Mouse (Mus musculus): ENCODE data around the gene Vapb. TPM values are rescaled to one million over a fixed set of nuclear protein-coding genes. Genes with fewer than 3 reads are reported as not detected.

The Vapb gene
- polyA plus RNA-seq, 1 experiment = 58.3 TPM

GRCm38 (mm10) chr2:173730444-173730966 lies 6.8 kb upstream of the Vapb start:
- peak in 1 of 2 experiments; percentile 16 for DNase-seq (ENCODE audit: extremely low spot score in 1 of 2, low spot score in 1 of 2)

- DNase-seq (ENCODE audit: extremely low spot score in 1 of 2, low spot score in 1 of 2) = no peak
Observed at GRCm38 (mm10) chr2:173734426-173734825, 2.9 kb upstream of the Vapb start.

GRCm38 (mm10) chr2:173738232-173738631 lies 921 bp downstream of the Vapb start:
- DNase-seq (ENCODE audit: extremely low spot score in 1 of 2, low spot score in 1 of 2) = no peak

GRCm38 (mm10) chr2:173739107-173739506 lies 1.8 kb downstream of the Vapb start:
- DNase-seq (ENCODE audit: extremely low spot score in 1 of 2, low spot score in 1 of 2) = no peak

- DNase-seq (ENCODE audit: extremely low spot score in 1 of 2, low spot score in 1 of 2) = no peak
Observed at GRCm38 (mm10) chr2:173742090-173742489, 4.8 kb downstream of the Vapb start.

GRCm38 (mm10) chr2:173742744-173743143 lies 5.4 kb downstream of the Vapb start:
- no peak for DNase-seq (ENCODE audit: extremely low spot score in 1 of 2, low spot score in 1 of 2)

GRCm38 (mm10) chr2:173744070-173744815 lies 6.9 kb downstream of the Vapb start:
- no peak for DNase-seq (ENCODE audit: extremely low spot score in 1 of 2, low spot score in 1 of 2)

- no peak for DNase-seq (ENCODE audit: extremely low spot score in 1 of 2, low spot score in 1 of 2)
Observed at GRCm38 (mm10) chr2:173748961-173749659, 11.8 kb downstream of the Vapb start.

- no peak for DNase-seq (ENCODE audit: extremely low spot score in 1 of 2, low spot score in 1 of 2)
Observed at GRCm38 (mm10) chr2:173755433-173756144, 18.3 kb downstream of the Vapb start.

GRCm38 (mm10) chr2:173757624-173758155 lies 20.4 kb downstream of the Vapb start:
- DNase-seq (ENCODE audit: extremely low spot score in 1 of 2, low spot score in 1 of 2) = no peak

GRCm38 (mm10) chr2:173760607-173761006 lies 23.3 kb downstream of the Vapb start:
- DNase-seq (ENCODE audit: extremely low spot score in 1 of 2, low spot score in 1 of 2) = no peak

GRCm38 (mm10) chr2:173764629-173765028 lies 27.3 kb downstream of the Vapb start:
- DNase-seq (ENCODE audit: extremely low spot score in 1 of 2, low spot score in 1 of 2) = no peak

- DNase-seq (ENCODE audit: extremely low spot score in 1 of 2, low spot score in 1 of 2) = no peak
Observed at GRCm38 (mm10) chr2:173767959-173768595, 30.8 kb downstream of the Vapb start.

- no peak for DNase-seq (ENCODE audit: extremely low spot score in 1 of 2, low spot score in 1 of 2)
Observed at GRCm38 (mm10) chr2:173769183-173769582, 31.9 kb downstream of the Vapb start.

GRCm38 (mm10) chr2:173770620-173771019 lies 33.3 kb downstream of the Vapb start:
- DNase-seq (ENCODE audit: extremely low spot score in 1 of 2, low spot score in 1 of 2) = peak in 1 of 2 experiments; percentile 26

- DNase-seq (ENCODE audit: extremely low spot score in 1 of 2, low spot score in 1 of 2) = no peak
Observed at GRCm38 (mm10) chr2:173771706-173772105, 34.4 kb downstream of the Vapb start.

- no peak for DNase-seq (ENCODE audit: extremely low spot score in 1 of 2, low spot score in 1 of 2)
Observed at GRCm38 (mm10) chr2:173775556-173775955, 38.2 kb downstream of the Vapb start.

- DNase-seq (ENCODE audit: extremely low spot score in 1 of 2, low spot score in 1 of 2) = no peak
Observed at GRCm38 (mm10) chr2:173776108-173776507, 38.8 kb downstream of the Vapb start.

GRCm38 (mm10) chr2:173780931-173781330 lies 43.6 kb downstream of the Vapb start:
- no peak for DNase-seq (ENCODE audit: extremely low spot score in 1 of 2, low spot score in 1 of 2)

GRCm38 (mm10) chr2:173784366-173784765 lies 47.1 kb downstream of the Vapb start:
- DNase-seq (ENCODE audit: extremely low spot score in 1 of 2, low spot score in 1 of 2) = no peak
